Mouse (Mus musculus) lung, postnatal 0 days (tissue): Measurements from ENCODE around the gene Slc12a7.

Experiments
- CTCF ChIP-seq: IDR thresholded peaks from 2 replicates; pipeline ENCODE4 v1.5.1; 2016; ENCODE audit warnings: antibody characterized with exemption, mild to moderate bottlenecking
- EP300 ChIP-seq: IDR thresholded peaks from 2 replicates; pipeline ENCODE4 v1.6.1; 2016; ENCODE audit warnings: antibody characterized with exemption, mild to moderate bottlenecking, control low read depth

GRCm38 (mm10) chr13:73757362-73757761 is 24.5 kb downstream of the Slc12a7 start:
- TF ChIP-seq CTCF (no peak), EP300 (no peak)
